Mouse (Mus musculus) CD4-positive helper T cell, adult 2 months (primary cell): ENCODE data around the gene Sympk.

Source experiments
- DNase-seq: peaks from one replicate; pipeline ENCODE4 v3.0.0-alpha.2; 2012; ENCODE audit warnings: low read depth, missing footprints, low spot score

The Sympk gene

DNA sequence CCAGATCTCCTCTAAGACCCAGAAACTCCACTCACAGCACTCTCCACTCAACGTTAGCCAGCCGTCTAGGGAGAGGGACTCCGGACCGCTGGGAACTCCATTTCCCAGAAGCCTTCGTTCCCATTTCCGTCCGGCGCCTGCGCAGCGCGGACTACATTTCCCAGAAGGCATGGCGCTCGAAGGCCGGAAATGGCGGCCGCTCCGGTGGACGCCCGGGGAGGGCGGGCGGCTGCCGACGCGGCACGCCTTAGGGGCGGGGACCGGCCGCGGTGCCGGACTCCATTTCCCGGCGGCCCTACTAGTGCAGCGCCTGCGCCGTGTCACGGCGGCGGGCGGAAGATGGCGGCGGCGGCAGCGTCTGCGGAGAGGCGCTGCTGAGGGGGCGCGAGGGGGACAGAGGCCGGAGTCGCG is at the start of gene Sympk:
TSS of gene Sympk (plus strand) at position 282 of the 411 bp plus-strand sequence.
- peak; percentile 98 for DNase-seq

DNA sequence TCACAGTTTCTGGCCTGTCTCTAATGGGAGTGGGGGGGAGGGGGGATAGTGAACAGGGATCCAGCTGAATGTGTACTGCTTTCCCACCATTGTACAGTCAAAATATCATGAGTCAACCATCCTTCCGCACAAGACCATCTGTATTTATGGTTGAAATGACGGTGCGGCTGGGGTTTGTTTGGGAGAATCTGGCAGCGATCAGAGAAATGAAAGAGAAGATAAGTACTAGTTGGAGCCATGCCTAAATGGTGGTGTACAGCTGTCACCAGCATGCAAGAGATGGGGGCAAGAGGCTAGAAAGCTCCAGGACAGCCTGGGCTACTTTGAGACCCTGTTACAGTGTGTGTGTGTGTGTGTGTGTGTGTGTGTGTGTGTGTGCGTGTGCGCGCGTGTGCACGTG is 45.8 kb upstream of the Sympk start:
- DNase-seq = no peak

DNA sequence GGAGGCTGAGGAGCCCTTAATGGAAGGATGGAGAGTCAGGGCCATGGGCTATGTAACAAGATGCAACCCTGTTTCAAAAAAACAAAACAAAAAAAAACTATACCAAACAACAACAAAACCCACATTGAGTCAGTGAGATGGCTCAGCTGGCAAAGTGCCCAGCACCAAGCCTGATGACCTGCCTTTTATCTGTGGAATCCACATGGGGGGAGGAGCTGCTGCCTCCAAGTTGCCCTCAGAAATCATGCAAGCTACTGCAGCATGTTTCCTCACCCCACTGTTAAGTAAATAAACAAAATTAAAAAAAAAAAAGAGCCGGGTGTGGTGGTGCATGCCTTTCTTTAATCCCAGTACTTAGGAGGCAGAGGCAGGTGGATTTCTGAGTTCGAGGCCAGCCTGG is 37.7 kb upstream of the Sympk start:
- DNase-seq = no peak

DNA sequence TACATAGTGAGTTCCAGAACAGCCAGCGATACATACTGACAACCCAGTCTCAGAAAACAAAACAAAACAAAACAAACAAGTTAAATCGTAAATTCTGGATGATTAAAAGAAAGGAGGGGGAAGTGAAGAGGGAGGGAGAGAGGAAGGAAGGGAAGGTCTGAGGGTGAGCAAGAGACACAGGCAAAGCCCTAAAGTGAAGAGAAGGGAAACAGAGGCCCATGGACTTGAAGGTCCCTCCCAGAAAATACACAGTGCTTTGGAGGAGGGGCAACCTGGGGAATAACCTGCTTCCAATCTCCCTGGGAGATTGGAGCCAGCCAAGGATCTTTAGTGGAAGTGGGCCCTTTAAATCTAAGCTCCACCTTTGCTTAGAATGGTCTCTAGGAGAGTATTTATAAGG is 37.1 kb upstream of the Sympk start, which contains the start of gene Nanos2:
TSS of gene Nanos2 (plus strand) at position 301 of the 400 bp plus-strand sequence.
- no peak for DNase-seq

DNA sequence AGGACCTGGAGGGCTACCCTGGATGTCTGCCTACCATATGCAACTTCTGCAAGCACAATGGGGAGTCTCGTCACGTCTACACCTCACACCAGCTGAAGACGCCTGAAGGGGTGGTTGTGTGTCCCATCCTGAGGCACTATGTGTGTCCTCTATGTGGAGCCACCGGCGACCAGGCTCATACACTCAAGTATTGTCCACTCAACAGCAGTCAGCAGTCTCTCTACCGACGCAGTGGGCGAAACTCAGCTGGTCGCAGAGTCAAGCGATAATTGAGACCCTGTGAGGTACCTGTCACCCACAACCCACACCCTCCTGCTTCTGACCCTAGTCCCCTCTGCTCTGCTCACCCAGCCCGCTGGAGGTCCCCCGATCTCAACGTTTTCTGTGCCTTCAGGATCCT is 36.4 kb upstream of the Sympk start:
- DNase-seq = no peak

DNA sequence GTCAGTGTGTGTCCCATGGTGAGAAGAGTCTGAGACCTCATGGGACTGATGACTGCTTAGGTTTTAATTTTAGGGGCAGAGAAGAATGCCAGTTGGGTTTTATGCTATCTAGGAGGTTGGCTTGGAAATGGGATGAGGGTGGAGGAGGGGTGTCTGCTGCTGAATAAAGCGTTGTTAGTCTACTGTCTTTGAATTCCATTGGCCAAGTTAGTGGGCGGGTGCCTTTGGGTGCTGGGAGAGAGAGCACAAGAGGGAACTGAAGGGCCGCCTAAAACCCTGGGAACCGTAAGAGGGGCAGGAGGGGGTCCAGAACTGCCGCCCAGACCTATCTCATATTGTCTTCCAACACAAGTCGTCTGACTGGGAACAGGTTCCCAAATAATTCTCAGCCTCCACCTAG is 35.4 kb upstream of the Sympk start:
- DNase-seq = no peak

DNA sequence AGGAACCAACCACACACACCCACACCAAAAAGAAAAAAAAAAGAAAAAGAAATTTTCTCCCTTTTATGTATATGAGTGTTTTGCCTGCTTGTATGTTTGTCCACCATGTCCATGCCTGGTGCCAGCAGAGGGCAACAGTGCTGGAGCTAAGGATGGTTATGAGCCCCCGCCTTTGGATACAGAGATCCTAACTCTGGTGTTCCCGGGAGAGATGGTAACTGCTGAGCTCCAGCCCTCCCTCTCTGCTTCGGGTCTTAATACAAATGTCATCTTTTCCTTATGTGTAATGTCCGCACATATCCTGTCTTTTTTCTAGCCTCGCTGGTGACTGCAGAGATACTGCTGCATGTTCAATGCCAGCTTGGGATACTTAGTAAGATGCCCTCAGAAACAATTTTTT is 34.2 kb upstream of the Sympk start:
- DNase-seq = no peak

DNA sequence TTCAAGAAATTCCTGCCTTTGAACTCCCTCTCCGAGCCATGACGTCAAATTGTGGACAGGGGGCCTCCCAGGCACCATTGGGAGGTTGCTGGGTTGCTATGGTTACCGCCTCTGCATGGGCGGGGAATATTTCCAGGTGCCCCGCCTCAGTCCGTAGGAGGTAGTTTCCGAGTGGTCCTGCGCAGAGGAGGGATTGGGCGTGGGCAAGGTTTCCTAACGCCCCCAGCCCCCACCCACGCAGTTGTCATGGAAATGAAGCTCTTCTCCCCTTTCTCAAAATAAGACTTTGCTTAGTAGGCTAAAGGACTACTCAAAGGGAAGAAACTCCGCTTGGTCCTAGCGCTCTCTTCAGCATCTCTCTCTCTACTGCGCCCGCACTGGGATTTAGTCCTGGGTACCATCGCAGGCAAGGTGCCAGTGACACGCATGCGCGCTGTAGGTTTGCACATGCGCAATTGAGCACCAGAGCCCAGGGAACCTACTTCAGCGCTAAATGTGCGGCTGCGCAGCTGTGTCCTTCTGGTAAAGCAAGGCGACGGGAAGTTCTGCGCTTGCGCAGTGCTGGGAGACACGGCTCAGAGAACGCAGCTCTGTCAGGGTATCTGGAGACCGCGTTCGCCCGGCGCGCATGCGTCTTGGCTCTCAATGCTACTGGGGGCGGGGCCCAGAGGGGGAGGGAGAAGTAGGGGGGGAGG is 33.4 kb upstream of the Sympk start, which contains the start of gene Mypop:
TSS of gene Mypop (plus strand) at position 645 of the 695 bp plus-strand sequence.
- DNase-seq = peak; percentile 99

DNA sequence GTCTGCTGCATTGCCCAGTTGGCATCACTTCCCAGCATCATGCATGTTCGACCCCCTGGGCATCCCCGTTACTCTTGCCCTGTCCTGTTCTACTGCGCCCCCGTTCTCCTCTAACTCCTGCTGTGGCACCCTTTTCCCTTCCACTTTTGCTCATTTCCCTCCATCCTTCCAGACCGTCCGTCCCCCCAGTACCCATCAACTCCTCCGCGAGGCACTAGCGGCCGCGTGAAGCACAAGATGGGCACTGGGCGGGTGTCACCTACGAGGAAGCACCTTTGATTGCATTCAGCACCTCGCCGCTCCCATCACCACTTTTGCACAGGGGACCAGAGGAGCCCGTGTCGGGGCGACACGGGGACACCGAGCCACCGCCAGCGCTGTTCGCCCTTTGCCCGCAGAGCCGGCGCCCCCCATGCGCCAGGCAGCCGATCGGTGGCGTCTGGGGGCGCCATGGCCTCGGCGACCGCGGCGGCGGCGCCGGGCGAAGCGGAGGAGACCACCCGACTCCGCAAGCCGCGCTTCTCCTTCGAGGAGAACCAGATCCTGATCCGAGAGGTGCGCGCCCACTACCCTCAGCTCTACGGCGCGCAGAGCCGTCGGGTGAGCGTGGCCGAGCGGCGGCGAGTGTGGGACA is 32.4 kb upstream of the Sympk start:
- peak; percentile 41 for DNase-seq

DNA sequence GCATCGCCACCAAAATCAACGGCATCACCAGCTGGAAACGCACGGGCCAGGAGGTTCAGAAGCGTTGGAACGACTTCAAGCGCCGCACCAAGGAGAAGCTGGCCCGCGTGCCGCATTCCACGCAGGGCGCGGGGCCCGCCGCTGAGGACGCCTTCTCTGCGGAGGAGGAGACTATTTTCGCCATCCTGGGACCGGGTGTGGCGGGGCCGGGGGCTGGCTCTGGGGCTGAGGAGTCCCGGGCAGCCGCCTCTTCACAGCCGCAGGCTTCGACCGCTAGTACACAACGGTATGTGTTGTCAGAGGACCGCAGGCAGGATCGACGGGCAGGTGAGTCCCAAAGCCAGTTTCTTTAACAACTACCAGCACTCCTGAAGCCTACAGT is 31.9 kb upstream of the Sympk start:
- peak; percentile 24 for DNase-seq

DNA sequence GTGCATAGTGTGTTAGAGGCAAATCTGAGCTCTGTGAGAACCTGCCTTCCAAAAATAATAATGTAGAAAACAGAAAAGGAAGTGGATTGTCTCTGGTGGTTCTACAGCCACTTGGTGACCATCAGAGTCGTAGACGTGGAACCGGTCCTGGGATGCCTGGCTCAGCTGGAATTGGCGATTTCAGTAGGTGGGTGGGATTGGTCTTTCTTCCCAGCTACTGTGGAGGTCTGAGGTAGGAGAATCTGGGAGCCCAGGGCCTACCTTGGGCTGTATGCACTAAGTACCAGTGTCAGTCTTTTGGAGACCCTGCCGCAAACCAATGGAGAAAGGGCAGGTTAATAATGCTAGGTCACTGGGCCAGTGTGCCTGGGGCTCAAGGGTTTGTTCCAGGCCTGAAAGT is 31.1 kb upstream of the Sympk start:
- DNase-seq = no peak

DNA sequence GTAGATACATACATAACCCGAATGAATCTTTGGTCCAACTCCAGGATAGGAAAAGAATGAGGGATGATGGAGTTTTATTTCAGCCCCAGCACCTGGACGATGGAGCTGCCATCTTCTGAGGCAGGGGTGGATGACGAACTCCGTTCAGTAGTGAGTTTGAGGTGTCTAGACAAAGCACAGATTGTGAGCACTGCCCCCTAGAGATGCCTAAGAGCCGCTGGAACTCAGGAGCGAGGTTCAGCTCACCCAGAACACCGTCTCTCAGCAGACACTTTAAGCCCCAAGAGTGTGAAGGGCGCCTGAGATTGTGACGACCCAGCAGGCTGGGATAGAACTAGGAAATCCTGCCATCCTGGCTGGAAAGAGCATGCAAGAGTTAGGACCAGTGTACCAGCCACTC is 25.3 kb upstream of the Sympk start:
- DNase-seq = no peak

DNA sequence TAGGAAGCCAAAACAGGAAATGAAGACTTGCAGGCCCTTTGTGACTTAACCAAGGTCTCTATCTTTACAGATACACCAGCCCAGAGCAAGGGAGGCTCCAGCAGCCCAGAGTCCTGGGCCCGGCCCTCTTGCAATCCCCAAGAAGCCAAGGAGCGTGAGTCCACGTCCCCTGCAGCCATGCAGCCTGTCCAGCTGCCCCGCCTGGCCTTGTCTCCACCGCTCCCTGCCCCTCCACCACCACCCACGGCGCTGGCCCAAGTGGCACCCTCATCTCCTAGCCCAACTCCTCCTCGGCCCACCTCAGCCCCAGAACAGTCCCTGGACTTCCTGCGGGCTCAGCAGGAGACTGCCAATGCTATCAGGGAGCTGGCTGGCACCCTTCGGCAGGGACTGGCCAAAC is 23.8 kb upstream of the Sympk start:
- DNase-seq = peak; percentile 36

DNA sequence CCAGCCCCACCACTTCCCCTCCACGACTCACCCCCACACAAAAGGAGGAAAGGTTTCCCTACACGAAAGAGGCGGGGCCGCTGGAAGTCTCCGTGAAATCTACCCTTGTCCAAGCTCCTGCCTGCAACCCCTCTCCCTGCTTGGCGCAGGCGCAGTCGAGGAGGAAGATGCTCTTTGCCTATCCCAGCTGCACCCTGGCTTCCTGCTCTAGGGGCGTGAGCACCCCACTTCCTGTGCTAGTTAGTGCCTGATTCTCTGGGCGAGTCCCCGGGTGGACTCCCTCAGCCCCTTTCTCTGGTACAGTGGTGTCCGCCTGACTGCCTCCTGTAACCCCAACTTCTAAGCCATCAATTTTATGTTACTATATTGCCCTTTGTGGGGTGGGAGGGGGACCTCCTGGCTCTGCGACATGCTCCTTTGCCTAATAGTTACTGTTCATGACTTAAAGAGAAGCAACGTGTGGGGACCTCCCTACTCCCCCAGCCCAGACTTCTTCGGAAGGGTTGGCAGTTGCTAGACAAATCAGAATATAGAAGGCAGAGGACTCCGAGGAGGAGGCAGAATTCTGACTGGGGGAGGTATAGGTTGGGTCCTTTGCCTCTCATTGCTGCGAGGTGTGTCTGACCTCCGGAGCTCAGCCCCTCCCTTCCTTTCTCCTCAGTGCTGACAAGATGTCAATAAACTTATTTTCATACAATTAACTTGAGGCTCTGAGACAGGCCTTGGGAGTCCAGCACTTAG is 22.9 kb upstream of the Sympk start:
- peak; percentile 89 for DNase-seq

DNA sequence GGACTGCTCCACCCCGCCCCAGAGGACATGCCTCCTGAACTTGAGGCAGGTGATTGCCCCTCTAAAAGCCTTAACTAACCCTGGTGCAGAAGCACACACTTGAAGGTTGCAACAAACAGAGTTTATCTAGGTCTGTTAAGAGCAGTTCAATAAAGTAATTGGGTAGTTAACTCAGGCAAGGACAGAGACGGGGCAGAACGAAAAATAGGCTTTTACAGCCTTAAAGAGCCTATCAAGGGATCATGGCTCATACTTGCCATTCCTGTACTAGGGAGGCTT is 22.4 kb upstream of the Sympk start:
- no peak for DNase-seq

DNA sequence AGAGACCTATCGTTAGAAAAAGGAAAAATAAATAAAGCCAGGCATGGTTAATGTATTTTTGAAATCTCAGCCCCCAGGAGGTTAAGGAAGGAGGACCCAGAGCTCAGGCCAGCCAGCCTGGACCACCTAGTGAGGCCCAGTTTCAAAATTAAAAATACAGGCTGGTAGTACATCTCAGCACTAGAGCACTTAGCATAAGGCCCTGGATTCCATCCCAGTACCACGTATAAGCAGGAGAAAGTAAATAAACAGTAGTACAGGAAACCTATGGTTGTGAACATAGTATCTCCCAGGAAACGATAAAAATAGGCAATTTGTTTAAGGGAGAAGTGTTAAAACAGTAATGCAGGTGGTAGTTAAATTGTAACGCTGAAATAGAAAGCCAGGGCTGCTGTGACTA is 22.1 kb upstream of the Sympk start:
- DNase-seq = peak; percentile 27

DNA sequence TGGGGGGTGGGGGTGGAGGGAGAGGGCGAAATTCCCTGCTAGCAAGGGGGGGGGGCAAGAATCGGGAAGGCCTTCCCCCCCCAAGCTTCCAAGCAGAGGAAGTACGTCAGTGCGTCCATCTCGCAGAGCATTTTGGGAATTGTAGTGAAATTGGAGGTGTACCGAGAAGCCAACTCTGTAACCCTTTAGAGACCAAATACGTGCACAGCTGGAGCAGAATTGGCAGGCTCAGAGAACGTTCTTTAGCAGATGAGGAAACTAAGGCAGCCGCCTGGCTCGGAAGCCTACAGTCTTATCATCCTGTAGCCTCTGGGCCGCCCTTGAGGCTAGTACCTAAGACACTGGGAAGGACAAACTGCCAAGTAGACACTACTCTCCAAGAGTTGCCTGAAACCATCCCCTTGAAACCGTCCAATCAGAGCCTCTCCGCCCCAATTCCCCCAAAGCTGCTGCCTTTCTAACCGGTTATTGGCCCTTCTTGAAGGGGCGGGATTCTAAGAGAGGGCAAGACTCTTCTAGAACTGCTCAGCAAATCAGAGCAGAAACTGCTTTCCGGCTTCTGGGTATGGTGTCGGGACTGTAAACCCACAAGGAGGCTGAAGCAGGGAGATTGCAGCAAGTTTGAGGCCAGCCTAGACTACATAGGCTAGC is 21.2 kb upstream of the Sympk start:
- peak; percentile 84 for DNase-seq

DNA sequence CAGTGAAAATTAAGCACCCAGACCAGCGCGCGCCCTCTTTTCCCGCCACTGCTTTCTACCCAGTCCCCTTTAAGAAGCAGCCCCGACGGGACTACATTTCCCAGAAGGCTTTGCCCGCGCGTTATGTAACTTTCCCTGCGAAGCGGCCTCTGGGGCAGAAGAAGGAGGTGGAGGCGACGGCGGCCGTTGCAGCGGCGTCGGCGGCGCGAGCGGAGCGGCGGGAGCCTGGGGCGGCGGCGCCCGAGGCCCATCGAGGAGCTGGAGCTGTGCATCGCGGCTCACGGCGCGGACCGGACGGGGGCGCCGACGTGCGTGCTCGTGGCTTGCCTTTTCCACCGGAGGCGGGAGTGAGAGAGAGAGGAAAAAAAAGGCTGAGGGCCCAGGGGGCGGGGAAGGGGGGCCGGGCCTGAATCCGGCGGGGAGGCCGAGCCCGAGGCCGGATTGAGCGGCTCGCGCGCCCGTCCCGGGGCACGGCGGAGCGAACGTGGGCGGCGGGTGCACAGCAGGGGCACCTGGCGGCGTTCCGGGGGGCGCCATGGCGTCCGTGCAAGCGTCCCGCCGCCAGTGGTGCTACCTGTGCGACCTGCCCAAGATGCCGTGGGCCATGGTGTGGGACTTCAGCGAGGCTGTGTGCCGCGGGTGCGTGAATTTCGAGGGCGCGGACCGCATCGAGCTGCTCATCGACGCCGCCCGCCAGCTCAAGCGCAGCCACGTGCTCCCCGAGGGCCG is 20.1 kb upstream of the Sympk start, which contains the start of gene Irf2bp1:
TSS of gene Irf2bp1 (plus strand) at position 143 of the 729 bp plus-strand sequence.
- peak; percentile 94 for DNase-seq

DNA sequence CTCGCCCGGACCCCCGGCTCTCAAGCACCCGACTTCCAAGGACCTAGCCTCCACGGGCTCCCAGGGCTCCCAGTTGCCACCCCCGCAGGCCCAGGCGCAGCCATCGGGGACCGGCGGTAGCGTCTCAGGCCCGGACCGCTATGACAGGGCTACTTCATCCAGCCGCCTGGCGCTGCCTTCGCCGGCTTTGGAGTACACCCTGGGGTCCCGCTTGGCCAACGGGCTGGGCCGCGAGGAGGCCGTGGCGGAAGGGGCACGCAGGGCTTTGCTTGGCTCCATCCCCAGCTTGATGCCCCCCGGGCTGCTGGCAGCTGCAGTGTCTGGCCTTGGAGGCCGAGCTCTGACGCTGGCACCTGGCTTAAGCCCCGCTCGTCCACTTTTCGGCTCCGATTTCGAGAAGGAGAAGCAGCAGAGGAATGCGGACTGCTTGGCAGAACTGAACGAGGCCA is 19.5 kb upstream of the Sympk start:
- no peak for DNase-seq

DNA sequence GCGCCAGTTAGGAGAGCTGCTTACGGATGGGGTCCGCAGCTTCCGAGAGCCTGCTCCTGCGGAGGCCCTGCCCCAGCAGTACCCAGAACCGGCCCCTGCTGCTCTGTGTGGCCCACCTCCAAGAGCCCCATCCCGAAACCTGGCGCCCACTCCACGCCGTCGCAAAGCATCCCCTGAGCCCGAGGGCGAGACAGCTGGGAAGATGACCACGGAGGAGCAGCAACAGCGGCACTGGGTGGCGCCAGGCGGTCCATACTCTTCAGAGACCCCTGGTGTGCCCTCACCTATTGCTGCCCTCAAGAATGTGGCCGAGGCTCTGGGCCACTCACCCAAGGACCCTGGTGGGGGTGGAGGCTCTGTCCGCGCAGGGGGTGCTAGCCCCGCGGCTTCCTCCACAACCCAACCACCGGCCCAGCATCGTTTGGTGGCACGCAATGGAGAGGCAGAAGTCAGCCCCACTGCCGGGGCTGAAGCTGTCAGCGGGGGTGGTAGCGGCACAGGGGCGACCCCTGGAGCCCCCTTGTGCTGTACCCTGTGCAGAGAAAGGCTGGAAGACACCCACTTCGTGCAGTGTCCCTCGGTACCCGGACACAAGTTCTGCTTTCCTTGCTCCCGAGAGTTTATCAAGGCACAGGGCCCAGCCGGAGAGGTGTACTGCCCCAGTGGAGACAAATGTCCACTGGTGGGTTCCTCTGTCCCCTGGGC is 18.6 kb upstream of the Sympk start:
- DNase-seq = no peak

DNA sequence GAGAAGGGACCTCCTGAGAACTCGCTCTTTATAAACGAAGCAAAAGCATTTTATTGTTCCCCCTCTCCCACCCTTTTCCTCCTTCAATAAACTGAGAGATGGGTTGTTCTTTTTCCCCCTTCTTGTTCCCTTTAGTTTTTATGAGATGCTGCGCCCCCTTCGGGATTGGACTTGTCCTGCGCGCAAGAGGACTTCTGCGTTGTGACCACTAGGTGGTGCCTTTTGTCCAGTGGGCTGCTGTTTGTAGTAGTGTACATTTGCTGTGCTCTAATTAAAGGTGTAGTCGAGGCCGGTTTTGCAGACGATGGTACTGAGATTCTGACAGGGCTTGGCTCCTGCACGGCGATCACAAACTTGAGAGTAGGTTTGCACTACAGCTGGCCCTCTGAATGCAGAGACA is 17.7 kb upstream of the Sympk start:
- peak; percentile 84 for DNase-seq
